Mouse (Mus musculus) 3T3-L1 (cell line): ENCODE measurements around the gene Tmem232.
"Not testable (repeated sequence)": the region's sequence is repeated elsewhere in the genome, so short reads cannot be mapped to it uniquely, and the experiment has no call there.

Experiments
- DNase-seq: peaks from one replicate; pipeline ENCODE4 v3.0.0-alpha.2; 2015; ENCODE audit warnings: low read depth, low spot score

Tmem232 gene

GRCm38 (mm10) chr17:65540441-65541272, at the start of gene Tmem232:
Tmem232 (minus strand) TSS chr17:65540782.
- DNase-seq: peak; percentile 49

- DNase-seq: no peak
Measured at GRCm38 (mm10) chr17:65586892-65587291, 46.3 kb upstream of the Tmem232 start.

GRCm38 (mm10) chr17:65581440-65581839, 40.9 kb upstream of the Tmem232 start:
- DNase-seq: no peak

- no peak for DNase-seq
Measured at GRCm38 (mm10) chr17:65579766-65580165, 39.2 kb upstream of the Tmem232 start.

GRCm38 (mm10) chr17:65575339-65575738, 34.8 kb upstream of the Tmem232 start:
- DNase-seq: peak; percentile 82

- DNase-seq: no peak
Measured at GRCm38 (mm10) chr17:65574850-65575249, 34.3 kb upstream of the Tmem232 start.

- no peak for DNase-seq
Measured at GRCm38 (mm10) chr17:65571866-65572265, 31.3 kb upstream of the Tmem232 start.

- DNase-seq: no peak
Measured at GRCm38 (mm10) chr17:65571466-65571865, 30.9 kb upstream of the Tmem232 start.

- no peak for DNase-seq
Measured at GRCm38 (mm10) chr17:65564189-65564588, 23.6 kb upstream of the Tmem232 start.

GRCm38 (mm10) chr17:65563345-65563744, 22.8 kb upstream of the Tmem232 start:
- DNase-seq: no peak

GRCm38 (mm10) chr17:65562761-65563160, 22.2 kb upstream of the Tmem232 start:
- DNase-seq: peak; percentile 92

- DNase-seq: no peak
Measured at GRCm38 (mm10) chr17:65561361-65562015, 20.9 kb upstream of the Tmem232 start.

- DNase-seq: no peak
Measured at GRCm38 (mm10) chr17:65559273-65559672, 18.7 kb upstream of the Tmem232 start.

GRCm38 (mm10) chr17:65558788-65559187, 18.2 kb upstream of the Tmem232 start:
- DNase-seq: no peak

GRCm38 (mm10) chr17:65558217-65558616, 17.6 kb upstream of the Tmem232 start:
- peak; percentile 68 for DNase-seq

- no peak for DNase-seq
Measured at GRCm38 (mm10) chr17:65557212-65557611, 16.6 kb upstream of the Tmem232 start.

GRCm38 (mm10) chr17:65556798-65557197, 16.2 kb upstream of the Tmem232 start:
- no peak for DNase-seq

GRCm38 (mm10) chr17:65552426-65552997, 11.9 kb upstream of the Tmem232 start:
- no peak for DNase-seq

GRCm38 (mm10) chr17:65550357-65550756, 9.8 kb upstream of the Tmem232 start:
- no peak for DNase-seq

GRCm38 (mm10) chr17:65548698-65549365, 8.2 kb upstream of the Tmem232 start:
- no peak for DNase-seq

GRCm38 (mm10) chr17:65546221-65546620, 5.6 kb upstream of the Tmem232 start:
- DNase-seq: not testable (repeated sequence)

GRCm38 (mm10) chr17:65536156-65536555, 4.4 kb downstream of the Tmem232 start:
- peak; percentile 74 for DNase-seq
